Mouse (Mus musculus): ENCODE results near the gene Pde7b.
"Not testable (repeated sequence)": the region's sequence is repeated elsewhere in the genome, so short reads cannot be mapped to it uniquely, and the experiment has no call there.

Gene Pde7b

DNA sequence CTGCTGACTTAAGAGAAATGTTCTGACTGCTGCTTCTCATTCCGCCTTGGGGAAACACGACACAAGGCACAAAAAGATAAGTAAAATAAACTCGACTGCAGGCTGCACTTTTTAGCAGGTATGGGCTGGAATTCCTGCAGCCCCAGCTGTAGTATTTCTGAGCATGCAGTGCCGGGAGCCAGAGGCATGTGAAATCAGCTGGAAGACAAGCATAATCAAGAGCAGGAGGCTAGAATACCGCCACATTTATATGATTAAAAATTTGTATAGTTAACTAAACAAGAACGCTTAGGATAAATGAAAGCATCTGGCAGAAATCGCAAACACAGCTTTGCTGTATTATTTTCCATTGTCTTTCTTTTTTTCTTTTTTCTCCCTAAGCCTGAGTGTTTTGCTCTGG lies 168.4 kb downstream of the Pde7b start:
- in situ Hi-C loops (cut with MboI, MseI): no loop called here

DNA sequence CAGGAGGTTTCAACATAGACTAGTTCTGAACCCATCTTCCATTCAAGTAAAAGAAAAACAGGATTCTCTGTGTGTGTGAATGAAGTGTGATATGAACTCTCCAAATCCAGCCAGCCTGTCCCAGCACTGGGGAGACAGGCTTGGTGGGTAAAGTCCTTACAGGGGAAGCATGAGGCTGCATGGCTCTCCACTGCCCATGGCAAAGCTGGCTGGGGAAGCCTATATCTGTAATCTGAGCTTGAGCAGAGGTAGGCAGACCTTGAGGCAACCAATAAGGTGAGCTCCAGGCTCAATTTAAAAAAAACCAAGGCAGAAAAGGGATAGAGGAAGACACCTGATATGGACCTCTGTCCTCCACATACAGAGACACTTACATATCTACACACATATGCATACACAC lies 173.5 kb downstream of the Pde7b start:
- in situ Hi-C loops (cut with MboI, MseI): no loop called here

DNA sequence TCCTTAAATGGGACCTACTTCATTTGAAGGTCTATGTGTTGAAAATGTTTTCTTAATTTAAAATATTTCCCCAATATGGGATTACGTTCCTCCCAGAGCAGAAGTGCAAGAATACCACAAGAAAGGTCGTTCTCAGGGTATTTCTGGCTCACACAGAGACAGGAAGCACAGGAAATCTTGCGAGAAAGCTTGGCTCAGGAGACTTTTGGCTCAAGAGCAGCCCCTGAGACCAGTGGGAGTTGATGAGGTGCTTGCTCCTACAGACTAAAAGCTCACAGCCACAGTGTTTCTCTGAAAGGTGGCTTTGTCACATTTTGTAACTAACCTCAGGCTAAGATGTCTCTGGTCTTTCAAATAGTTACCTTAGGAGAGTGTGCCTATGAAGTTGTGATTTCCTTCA lies 174.1 kb downstream of the Pde7b start:
- in situ Hi-C loops (cut with MboI, MseI): no loop called here

DNA sequence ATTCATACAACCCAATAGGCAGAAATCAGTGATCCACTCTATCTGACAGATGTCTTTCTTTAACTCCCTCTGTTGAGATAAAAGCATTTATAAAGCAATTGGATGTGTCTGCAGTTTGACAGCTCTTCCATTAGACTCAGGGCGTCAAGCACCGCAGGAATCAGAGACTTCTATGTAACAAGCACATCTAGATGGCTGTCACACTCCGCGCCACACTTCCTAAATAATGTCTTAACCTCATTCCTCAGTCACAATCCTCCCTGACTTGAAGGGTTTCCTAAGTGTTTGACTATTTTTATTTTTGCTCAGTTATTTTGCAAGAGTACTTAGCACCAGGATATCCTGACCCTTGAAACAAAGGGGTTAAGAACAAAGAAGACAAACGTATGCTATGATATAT lies 174.7 kb downstream of the Pde7b start:
- in situ Hi-C loops (cut with MboI, MseI): no loop called here

DNA sequence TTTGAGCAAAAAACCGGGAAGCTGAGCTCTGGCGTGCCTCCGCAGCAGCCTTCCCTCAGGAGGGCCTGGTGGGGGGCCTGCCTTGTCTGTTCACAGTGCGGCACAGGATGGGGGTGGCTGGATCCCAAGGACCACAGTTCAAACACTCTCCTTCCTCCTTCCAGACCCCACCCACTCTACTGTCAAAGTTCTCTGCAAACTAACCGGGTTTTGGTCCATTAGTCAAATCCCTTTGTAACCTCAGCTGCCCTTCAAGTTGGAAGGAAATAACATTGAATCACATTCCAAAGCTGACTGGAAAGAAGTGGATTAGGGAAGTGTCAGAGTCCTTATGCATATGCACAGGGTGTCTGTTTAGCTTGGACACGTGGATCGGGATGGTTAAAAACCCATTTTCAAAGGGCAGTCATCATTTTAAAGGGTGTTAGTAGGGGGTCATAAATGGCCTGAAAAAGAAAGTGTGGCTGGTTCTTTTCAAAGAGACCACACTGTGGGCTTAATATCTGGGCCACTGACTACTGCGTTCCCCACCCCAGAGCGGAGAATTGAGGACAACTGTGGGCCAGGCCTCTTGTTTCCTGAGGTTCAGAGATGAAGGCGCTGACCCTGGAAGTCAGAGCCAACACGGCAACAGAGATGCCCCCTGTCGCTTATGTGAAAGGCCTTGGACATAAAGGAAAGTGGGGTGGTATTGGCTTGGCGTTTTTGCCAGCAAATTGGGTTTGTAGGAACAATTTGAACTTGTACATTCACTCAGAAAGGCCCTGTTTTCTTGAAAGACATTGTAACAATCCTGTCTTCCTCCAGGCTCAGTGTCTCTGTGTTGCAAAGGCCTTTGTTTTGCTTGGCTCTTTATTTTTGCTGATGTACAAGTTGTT lies 175.8 kb downstream of the Pde7b start:
- in situ Hi-C loops (cut with MboI, MseI): no loop called here

DNA sequence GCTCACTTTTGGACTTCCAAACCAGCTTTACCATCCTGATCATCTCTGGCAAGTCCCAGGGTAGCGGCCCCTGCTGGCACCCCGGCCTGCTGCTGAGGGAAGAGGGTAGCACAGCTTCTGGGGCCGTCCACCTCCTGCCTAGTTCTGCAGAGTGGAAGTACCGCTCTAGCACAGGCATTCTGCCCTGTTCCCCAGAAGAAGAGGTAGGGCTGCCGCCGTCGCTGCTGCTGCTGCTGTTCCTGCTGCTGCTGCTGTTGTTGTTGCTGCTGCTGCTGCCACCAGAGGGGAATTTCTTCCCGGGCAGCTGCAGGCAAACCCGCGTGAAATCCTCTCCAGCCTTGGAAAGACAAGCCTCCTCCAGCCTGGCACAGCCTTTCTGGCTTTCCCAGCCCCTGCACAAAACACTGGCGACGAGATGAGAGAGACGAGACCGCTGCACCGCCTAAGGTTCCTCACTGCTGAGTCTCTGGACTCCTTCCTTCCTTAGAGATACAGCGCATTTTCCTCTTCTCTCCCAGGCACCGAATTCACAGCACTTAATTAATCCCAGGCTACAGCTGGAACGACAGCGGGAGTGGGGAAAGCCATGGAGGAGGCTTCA lies 176.8 kb downstream of the Pde7b start:
- in situ Hi-C loops (cut with MboI, MseI): no loop called here

DNA sequence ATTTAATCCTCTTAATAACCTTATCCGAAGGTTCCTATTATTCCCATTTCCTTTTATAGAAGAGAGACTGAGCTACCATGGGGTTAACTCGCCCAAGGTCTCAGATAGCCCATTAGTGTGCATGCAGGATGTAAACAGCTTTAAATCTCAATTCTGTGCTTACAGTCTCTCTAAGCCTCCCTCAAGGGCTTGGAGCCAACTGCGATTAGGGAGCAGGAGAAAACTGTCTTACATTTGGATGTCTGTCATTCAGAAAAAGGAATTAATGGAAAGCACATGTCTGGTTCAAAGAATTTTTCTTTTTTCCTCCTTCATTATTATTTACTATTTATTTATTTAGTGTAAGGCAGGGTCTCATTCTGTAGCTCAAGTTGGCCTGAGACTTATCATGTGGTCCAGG lies 181.8 kb downstream of the Pde7b start:
- in situ Hi-C loops (cut with MboI, MseI): no loop called here

DNA sequence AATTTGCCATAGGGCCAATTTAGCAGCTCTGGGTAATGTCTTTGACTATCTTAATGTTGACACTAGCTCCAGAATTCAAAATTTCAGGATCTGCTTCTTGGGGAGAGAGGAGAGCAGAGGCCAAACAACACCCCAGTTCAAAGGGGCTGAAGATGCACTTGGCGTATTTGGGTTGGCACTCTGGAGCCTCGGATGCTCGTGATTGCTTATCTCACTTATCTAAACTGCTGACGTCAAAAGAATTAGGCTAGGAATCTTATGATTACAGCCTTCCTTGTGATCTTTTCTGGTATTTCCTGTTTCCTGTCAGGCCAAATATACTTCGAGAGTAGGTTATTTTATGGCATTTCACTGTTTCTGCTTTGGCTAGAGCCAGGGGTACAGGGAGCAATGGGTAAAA lies 191.1 kb downstream of the Pde7b start:
- in situ Hi-C loops (cut with MboI, MseI): no loop called here

DNA sequence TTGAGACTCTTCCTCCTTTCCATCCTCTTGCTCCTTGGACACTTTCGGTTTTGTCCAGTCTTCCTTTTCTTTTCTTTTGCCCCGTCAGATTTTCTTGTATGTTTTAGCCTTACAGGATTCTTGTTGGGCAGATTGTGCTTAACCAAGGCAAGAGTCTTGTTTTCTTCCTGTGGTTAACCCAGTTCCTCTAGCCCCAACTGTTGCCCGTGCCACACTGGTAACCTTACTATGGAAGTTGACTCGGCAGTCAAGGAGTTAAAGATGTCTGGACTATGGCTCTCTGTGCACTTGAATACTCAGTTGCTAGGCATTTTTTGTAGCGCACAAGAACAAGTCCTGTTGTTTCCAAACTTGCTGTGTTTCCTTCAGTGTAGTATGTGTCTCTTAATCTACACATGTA lies 193.0 kb downstream of the Pde7b start:
- in situ Hi-C loops (cut with MboI, MseI): no loop called here

DNA sequence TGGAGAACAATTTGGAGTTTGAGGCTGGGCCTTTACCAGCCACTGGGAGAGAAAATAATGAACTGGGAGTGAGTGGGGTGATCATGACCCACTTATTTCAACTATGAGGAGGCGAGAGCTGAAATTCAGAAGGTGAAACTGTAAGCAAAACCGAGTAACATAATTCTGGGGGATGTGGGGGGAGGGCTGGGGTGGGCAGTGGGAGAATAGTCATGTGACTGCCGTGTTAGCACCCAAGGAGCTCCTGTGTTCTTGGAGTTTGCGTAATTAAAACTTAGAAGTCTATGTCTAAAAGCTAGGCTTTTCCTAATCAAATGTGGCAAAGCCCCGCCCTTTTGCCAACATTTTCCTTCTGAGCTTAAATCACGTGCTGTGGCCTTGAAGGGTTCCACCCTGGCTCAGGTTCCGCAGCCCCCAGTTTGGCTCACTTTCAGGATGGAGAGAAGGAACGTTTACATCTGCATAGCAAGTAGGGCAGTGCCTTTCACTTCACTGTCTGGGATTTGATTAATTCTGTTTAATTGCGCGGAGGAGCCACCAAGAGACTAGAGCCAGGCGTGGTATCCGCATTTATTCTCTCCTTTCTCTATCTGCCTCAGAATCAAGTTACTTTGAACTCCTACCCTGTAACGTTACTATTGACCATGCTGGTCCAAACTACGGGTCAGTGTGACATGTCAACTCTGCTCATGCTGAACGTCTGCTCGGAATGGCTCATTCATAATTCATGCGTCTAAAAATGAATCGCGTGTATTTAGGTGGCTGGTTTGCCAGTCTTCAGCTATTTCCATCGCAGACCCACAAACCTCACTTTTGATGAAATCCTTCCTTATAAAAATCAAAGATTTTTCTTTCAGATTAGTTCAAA lies 196.1 kb downstream of the Pde7b start:
- in situ Hi-C loops (cut with MboI, MseI): no loop called here

DNA sequence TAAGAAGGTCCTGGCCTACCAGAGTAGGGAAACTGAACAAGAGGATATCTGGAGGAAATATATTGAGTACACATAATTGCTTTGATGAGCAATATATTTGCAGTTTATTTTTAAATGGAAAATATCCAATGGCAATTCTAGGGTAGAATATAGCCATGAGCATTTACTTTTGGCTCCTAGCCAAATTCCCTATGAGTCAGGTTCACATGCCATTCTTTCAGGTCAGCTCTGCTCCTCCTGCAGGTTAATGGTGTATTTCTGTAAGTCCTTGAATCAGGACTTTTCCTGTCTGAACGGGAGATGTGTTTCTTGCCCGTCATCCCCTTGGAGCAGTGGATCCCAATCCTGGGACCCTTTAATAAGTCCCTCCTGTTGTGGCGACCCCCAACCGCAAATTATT lies 197.1 kb downstream of the Pde7b start:
- in situ Hi-C loops (cut with MboI, MseI): no loop called here

DNA sequence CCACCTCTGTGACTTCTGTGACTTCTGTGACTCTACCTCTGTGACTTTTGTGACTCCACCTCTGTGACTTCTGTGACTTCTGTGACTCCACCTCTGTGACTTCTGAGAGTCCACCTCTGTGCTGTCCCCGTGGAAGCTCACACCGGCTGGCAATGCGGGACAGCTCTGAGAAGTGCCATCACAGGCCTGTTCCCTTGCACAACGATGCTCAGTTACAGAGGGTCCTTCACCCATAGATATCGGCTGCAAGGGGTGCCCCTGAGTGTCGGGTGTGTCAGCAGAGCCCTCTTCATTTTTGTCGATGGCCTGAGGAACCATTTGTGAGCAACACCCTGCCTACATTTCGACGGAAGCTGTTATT lies 206.4 kb downstream of the Pde7b start:
- in situ Hi-C loops (cut with MboI, MseI): no loop called here

DNA sequence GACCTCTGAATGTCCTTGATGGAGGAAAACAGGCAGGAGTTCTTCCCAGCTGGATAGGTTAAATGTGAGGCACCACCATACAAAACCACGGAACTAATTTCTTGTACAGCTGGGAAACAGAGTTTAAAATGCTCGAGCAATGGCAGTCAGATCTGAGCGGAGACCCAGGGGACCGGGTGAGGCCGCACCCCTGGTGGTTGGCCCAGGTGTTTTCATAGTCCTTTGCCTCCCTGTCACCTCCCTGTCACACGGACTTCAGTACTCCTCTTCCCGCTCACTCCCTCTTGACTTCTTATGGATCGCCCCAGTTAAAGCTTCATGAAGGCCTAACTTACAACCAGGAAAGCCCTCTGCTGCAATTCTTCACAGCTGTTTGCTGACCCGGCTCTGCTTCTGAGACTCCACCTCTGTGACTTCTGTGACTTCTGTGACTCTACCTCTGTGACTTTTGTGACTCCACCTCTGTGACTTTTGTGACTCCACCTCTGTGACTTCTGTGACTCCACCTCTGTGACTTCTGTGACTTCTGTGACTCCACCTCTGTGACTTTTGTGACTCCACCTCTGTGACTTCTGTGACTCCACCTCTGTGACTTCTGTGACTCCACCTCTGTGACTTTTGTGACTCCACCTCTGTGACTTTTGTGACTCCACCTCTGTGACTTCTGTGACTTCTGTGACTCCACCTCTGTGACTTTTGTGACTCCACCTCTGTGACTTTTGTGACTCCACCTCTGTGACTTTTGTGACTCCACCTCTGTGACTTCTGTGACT lies 206.9 kb downstream of the Pde7b start:
- in situ Hi-C loops (cut with MboI, MseI): not testable (repeated sequence)

DNA sequence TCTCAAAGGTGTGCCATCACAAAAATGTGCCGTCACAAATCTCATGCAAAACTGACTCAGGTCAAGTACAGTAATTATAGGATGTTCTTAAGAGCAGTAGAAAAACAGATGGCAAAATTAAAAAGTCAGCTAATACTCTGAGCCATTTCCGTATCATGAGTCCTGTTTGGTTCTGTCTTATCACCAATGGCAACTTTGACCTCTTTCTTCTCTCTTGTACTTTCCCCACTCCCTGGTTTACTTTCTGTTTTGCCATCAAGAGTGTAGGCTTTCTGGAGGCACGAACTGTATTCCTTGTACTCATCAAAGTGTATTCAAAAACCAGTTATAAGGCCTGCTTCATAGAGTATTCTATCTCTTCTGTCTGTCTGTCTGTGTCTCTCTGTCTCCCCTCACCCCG lies 211.0 kb downstream of the Pde7b start:
- in situ Hi-C loops (cut with MboI, MseI): no loop called here

DNA sequence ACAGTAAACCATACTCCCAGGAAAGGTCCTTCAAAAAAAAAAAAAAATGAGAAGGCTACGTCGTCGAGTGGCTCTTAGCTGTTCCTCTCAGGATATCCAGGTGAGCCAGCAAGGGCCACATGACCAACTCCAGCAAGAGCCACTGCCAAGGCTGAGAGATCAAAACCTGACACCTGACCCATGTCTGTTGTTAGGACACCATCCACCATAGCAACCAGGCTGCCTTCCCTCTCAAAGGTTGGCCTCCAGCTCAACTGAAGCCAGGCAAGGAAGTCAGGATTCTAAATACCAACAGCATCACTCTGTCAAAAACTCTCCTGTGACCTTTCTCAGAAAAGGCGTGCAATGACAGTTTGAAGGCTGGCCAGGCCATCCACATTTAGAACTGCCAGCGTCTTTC lies 211.4 kb downstream of the Pde7b start:
- in situ Hi-C loops (cut with MboI, MseI): no loop called here

DNA sequence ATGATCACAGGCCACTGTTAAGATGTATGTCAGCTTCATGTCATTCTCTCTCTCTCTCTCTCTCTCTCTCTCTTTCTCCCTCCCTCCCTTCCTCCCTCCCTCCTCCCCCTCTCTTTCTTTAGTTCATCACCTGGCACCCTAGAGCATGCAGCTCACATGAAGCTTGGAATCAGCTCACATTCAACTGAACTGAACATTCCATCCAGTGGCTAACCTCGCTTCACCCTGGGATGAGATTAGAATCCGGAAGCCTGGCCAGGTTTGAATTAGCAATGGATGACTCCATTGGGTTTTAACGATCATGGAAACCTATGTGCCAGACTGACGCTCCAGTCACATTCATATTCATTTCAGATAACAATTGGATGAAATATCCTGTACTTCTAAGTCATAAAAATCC lies 215.1 kb downstream of the Pde7b start:
- in situ Hi-C loops (cut with MboI, MseI): no loop called here

DNA sequence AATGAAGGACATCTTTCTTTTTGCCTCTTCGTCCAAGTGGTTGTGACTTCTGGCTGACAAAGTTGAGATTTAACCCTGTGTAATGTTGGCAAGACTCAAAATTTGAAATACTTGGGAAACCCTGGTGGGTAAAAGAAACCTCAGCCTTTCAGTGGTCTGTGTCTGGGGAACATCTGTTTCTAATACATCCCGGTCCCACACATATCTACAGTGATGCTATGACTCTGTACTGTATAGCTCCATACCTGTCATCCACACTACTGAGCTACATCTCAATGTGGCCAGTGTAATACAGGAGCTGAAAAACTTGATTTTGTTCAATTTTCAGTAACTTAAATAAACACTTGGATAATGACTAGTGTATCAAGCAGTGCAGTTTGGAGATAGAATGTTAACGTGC lies 216.4 kb downstream of the Pde7b start:
- in situ Hi-C loops (cut with MboI, MseI): no loop called here

DNA sequence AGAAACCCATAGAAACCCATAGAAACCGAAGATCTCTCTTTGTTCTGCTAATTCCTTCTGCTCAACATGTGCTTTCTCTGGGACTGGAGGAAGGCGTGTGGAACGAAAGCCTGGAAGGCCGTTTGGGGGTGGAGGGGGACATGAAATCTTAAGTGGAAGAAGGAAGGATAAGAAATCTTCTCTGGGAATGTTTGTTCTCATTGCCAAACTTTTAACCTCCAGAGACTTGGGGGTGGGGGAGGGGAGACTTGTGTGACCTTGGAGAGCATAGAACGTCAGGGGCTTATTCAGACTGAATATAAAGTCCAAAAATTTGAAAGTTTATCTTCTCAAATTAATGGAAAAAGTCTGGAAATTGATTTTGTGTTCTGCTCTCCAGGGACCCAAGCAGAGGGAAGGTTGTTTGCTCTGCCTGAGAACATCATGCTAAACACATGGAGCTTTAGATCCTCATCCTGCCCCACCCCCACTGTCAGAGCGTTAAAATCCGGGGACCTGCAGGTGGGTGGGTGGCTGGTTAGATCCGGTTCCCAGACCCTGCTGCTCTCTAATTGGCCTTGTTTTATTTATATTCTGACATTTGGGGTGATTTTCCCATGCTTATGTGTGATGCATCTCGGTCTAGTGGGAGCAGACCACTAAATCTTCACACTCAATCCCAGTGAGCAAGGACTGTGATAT lies 217.0 kb downstream of the Pde7b start:
- in situ Hi-C loops (cut with MboI, MseI): no loop called here

DNA sequence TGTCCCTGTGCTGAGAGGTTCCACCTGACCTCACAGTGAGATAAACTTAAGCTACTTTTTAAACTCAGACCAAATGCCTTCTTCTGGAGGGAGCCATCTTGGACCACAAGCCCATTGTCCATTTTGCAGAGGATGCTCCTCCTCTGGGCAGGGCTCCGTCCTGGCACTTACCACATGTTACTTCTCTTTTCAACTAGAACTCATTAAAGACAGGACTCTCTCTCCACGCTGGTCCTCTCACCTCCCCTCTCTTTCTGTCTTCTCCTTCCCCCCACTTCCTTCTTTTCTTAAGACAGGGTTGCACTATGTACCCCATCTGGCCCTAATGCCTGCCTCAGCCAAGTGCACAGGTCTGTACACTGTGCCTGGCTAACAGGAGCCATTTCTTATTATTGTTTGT lies 217.8 kb downstream of the Pde7b start:
- in situ Hi-C loops (cut with MboI, MseI): no loop called here

DNA sequence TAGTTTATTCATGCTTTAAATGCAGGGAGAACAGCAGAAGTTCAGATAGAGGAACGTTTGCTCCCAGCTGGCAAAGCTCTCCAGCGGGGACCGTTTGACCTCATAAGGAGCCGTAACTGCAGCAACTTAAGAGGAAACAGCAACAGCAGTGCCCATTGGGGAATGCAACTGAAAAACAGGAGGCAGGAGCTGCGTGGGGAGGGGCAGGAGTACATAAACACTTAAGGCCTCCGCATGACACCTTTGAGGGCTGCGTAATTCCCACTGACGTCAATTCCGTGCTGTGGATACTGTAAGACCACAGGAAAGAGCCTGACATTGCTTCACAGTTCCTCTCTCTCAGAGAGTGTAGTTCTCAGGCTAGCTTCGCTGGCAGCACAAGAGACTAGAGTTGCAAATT lies 219.4 kb downstream of the Pde7b start:
- in situ Hi-C loops (cut with MboI, MseI): no loop called here

DNA sequence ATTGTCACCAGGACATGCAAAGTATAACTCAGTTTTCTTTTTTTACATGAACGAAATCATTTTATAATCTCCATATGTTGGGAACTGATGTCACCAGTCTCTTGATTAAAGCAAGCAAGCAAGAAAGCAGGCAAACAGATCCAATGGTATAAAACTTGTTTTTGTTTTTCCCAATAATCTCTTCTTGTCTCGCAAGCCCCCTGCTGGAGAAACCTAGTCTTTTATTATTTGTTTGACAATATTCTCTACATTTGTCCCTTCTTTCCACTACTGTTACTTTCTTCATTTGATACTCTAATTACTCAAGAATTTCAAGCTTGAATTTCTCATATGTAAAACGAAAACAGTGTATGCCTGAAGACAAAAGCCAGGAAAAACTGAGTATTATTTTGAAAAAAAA lies 220.1 kb downstream of the Pde7b start:
- in situ Hi-C loops (cut with MboI, MseI): no loop called here

Data from T-helper 2 cell (primary cell).